Mouse (Mus musculus): ENCODE results near the gene Timp2.
"Not testable (repeated sequence)": the region's sequence is repeated elsewhere in the genome, so short reads cannot be mapped to it uniquely, and the experiment has no call there.

Timp2 gene

GRCm38 (mm10) chr11:118337491-118338168 is 17.9 kb downstream of the Timp2 start:
- peak; percentile 56 to 75 for DNase-seq (ENCODE audit: low spot score in 2 of 2)

- DNase-seq (ENCODE audit: low spot score in 2 of 2): no peak
Measured at GRCm38 (mm10) chr11:118333431-118333830, 22.1 kb downstream of the Timp2 start.

GRCm38 (mm10) chr11:118332376-118332775 is 23.2 kb downstream of the Timp2 start:
- DNase-seq (ENCODE audit: low spot score in 2 of 2): no peak

DNA sequence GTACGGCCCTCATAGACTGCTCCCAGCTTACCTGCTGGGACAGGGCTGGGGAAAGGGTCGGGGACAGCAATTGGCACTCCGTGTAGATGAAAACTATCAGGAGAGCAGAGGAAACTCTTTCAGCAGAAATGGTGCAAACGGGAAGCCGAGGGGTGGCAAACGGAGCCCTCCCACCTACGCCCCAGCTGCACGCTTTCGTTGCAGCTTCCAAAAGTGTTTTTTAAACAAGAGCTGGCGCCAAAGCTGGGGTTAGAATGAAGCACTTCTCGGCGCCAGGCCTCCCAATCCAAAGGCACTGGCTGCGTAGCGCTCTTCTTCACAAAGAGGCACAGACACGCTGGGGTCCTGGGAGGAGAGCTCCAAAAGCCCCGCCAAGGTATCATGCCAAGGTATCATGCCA is 24.8 kb downstream of the Timp2 start:
- peak; percentile 70 to 81 for DNase-seq (ENCODE audit: low spot score in 2 of 2)

DNA sequence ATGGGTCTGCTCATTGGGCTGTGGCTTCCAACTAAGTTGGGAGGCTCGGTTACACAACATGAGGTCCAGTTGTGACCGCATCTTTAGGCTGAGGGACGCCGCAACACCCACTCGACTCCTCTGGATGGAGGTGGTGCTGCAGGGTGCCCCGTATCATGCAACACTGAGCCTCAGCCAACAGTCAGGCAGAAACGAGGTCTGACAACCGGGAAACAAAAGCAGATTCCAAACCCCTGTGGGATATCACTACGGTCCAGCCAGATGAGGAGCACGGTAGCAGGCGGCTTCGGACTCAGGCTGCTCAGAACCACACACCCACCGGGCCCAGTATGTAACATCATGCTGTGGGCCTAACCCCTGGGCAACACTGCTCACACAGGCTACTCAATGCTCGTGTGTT is 25.2 kb downstream of the Timp2 start:
- peak in 1 of 2 experiments; percentile 18 for DNase-seq (ENCODE audit: low spot score in 2 of 2)

DNA sequence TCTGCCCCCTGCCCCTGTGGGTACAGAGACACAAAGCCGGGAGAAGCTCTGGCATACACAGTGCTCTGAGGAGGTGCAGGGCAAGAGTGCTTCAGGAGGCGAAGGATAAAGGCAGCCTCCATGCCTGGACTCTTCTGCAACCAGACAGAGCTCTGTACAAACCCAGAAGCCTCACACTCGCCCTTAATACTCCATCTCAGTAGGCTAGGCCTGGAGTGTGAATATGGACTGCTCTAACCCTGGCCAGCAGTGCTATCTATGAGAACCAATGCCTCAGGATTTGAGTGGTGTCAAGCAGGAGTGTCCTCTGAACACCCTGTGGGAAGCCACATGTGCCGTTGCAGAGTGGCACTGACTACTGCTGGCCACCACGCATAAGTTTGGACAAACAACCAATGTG is 26.6 kb downstream of the Timp2 start:
- no peak for DNase-seq (ENCODE audit: low spot score in 2 of 2)

- DNase-seq (ENCODE audit: low spot score in 2 of 2): no peak
Measured at GRCm38 (mm10) chr11:118328511-118328910, 27.0 kb downstream of the Timp2 start.

DNA sequence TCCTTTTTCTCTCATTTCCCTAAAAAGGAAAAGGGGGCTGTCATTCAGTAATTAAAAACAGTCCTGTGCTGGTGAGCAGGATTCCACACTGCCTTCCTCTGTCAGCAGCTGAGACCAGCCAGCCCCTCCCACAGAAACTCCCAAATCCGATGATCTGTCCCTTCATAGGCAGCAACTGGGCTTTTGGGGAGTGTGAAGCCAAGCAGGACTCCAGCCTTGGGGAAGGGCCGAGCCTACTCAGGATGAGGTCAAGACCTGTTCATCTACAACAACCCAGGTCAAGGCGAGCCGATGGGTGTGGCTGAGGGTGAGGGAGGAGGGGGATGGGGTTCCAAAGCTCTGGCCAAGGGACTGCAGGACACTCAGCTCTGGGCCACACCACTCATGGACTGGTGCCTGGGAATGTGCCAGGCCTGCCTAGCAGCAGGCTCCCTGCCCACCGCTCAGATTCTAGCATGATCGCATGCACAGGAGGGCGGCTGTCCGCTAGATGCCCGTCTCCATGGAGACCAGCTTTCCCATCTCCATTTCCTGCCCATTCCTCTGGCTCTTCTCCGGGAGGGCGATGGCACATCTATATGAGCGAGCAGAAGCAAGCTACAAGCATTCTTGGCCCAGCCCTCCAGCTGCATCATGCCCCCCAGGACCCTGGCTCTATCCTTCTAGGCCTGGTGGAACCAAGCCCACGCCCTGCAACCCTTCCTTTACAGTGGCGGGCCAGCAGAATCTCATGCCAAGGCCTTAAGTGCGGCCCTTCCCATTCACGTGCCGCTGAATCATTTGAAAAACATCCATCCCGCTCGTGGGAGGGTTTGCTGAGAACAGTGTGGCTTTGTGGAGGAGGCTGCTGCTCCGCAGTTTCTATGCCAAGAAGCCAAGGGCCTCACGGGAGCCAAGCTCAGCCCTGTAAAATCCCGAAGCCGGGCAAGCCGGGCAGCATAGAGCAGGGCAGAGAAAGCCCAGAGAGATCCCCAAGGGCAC is 28.3 kb downstream of the Timp2 start:
- peak; percentile 89 to 92 for DNase-seq (ENCODE audit: low spot score in 2 of 2)

DNA sequence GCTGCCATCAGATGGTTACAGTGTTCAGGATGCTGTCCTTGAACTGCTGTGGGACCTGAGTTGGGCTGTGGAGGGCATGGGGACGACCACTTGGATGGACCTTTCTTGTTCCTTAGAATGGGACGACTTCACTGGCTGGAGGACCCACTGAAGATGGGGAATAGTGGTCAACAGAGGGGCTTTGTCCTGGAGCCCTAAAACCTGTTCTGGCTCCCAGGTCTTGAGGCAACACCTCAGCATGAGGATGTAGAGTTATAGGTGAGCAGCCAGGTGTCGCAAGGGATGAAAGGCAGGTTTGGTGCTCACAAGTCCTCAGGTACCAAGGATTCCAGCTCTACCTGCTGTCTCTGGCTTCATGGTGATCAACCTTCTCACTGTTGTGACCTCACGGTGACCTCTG is 29.0 kb downstream of the Timp2 start:
- no peak for DNase-seq (ENCODE audit: low spot score in 2 of 2)

- no peak for DNase-seq (ENCODE audit: low spot score in 2 of 2)
Measured at GRCm38 (mm10) chr11:118324541-118324940, 31.0 kb downstream of the Timp2 start.

GRCm38 (mm10) chr11:118323974-118324373 is 31.6 kb downstream of the Timp2 start:
- no peak for DNase-seq (ENCODE audit: low spot score in 2 of 2)

GRCm38 (mm10) chr11:118322647-118323046 is 32.9 kb downstream of the Timp2 start:
- no peak for DNase-seq (ENCODE audit: low spot score in 2 of 2)

DNA sequence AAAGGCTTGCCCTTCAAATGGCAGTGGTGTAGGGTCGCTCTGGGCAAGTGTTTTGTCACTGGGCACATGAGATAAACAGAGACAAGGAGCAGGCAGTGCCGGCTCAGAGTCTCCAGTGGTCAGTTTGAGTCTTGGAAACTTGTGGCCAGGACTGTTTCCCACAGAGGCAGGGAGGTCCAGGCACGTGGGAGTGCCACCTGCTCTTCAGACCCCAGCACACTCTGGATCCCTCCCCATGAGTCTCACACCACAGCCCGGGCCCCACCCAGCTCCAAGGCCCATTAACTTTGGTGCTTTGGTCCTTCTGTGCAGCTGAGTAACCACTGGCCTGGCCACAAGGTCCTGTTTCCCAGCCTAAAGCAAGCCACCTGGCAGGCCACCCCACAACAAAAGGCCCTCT is 33.6 kb downstream of the Timp2 start:
- no peak for DNase-seq (ENCODE audit: low spot score in 2 of 2)

DNA sequence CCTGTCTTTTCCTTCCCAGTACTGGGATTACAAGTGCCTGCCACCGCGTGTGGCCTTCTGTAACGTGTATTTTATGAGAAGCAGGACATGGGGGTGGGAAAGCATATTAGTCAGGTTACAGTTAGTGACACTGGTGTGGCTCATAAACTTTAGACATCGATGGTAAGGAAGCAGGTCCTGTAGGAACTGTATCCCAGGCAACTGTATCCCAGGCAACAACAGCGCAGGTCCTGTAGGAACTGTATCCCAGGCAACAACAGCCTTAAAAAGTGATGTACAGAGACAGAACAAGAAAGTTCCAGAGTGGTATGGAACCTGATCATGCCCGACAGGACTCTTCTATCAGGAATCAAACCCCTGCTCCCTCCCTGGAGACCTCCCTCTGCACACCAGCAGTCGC is 34.0 kb downstream of the Timp2 start:
- peak in 1 of 2 experiments; percentile 47 for DNase-seq (ENCODE audit: low spot score in 2 of 2)

- no peak for DNase-seq (ENCODE audit: low spot score in 2 of 2)
Measured at GRCm38 (mm10) chr11:118318678-118319077, 36.9 kb downstream of the Timp2 start.

GRCm38 (mm10) chr11:118317129-118317528 is 38.4 kb downstream of the Timp2 start:
- DNase-seq (ENCODE audit: low spot score in 2 of 2): peak; percentile 57 to 60

GRCm38 (mm10) chr11:118316231-118316806 is 39.2 kb downstream of the Timp2 start:
- no peak for DNase-seq (ENCODE audit: low spot score in 2 of 2)

GRCm38 (mm10) chr11:118312132-118312723 is 43.3 kb downstream of the Timp2 start:
- no peak for DNase-seq (ENCODE audit: low spot score in 2 of 2)

DNA sequence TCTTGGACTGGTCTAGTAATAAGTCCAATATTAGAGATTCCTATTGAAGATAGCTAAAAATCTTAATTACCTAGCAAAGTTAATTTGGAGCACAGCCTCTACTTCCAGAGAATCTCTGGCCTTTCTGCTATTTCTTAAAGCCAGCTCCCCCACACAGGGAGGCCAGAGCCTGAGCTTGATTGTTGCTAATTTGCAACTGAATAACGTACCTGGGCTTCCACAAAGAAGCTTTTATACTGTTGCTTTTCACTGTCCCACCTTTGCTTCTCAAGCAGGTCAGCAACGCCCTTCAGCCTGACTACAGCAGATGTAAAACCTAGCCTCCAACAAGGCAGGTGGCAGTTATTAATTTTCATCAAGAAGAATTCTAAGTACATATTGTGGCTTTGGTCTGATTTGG is 47.6 kb downstream of the Timp2 start:
- not testable (repeated sequence) for DNase-seq (ENCODE audit: low spot score in 2 of 2)

GRCm38 (mm10) chr11:118303959-118304358 is 51.6 kb downstream of the Timp2 start:
- DNase-seq (ENCODE audit: low spot score in 2 of 2): not testable (repeated sequence)

GRCm38 (mm10) chr11:118298810-118299209 is 56.7 kb downstream of the Timp2 start:
- no peak for DNase-seq (ENCODE audit: low spot score in 2 of 2)

GRCm38 (mm10) chr11:118297967-118298366 is 57.6 kb downstream of the Timp2 start:
- no peak for DNase-seq (ENCODE audit: low spot score in 2 of 2)

Data from frontal cortex, postnatal 36 days (tissue).